Mouse (Mus musculus) MEL (cell line): ENCODE data around the gene Tmem106c. TPM values are rescaled to one million over a fixed set of nuclear protein-coding genes. Genes with fewer than 3 reads are reported as not detected.

ENCODE experiments used
- DNase-seq: peaks from one replicate; pipeline ENCODE4 v3.0.0; 2011; ENCODE audit warnings: low read depth, low spot score
- H3K27ac ChIP-seq: 2 replicates; pipeline ENCODE4 v1.5.1; 2012; ENCODE audit warnings: low read depth, mild to moderate bottlenecking, control low read depth, low read length, moderate library complexity; ENCODE audit not compliant: control insufficient read depth
- H3K27me3 ChIP-seq, 2 experiments: fragments of 150-350 bp in 1 of 2; sonication (generic) in 1 of 2; 2 replicates each; pipeline ENCODE4 v1.6.1; 2012; ENCODE audit warnings: low read length in 2 of 2, mild to moderate bottlenecking in 2 of 2, improper control_type of control experiment in 1 of 2, moderate library complexity in 1 of 2; ENCODE audit not compliant: insufficient read depth in 2 of 2, control insufficient read depth in 1 of 2
- H3K36me3 ChIP-seq, 2 experiments: 2 replicates each; pipeline ENCODE4 v1.6.1; 2012 to 2014; ENCODE audit warnings: low read length in 2 of 2, improper control_type of control experiment in 1 of 2, inconsistent platforms in 1 of 2, mild to moderate bottlenecking in 1 of 2; ENCODE audit not compliant: insufficient read depth in 2 of 2, control insufficient read depth in 1 of 2
- H3K4me1 ChIP-seq, 2 experiments: fragments of 150-350 bp in 1 of 2; sonication (generic) in 1 of 2; 2 replicates each; pipeline ENCODE4 v1.6.1; 2012; ENCODE audit warnings: low read length in 2 of 2, improper control_type of control experiment in 1 of 2, mild to moderate bottlenecking in 1 of 2; ENCODE audit not compliant: insufficient read depth in 2 of 2, control insufficient read depth in 1 of 2
- H3K4me3 ChIP-seq, 2 experiments: fragments of 150-350 bp in 1 of 2; sonication (generic) in 1 of 2; 2 replicates each; pipeline ENCODE4 v1.5.1; 2012; ENCODE audit warnings: low read depth in 2 of 2, low read length in 2 of 2, mild to moderate bottlenecking in 2 of 2, moderate library complexity in 2 of 2, control low read depth in 1 of 2, improper control_type of control experiment in 1 of 2; ENCODE audit not compliant: control insufficient read depth in 1 of 2, insufficient read depth in 1 of 2
- H3K79me2 ChIP-seq: 2 replicates; pipeline ENCODE4 v1.6.1; 2012; ENCODE audit warnings: mild to moderate bottlenecking, low read length, moderate library complexity; ENCODE audit not compliant: control insufficient read depth, poor library complexity, insufficient read depth
- H3K9ac ChIP-seq: 2 replicates; pipeline ENCODE4 v1.6.1; 2012; ENCODE audit warnings: low read depth, mild to moderate bottlenecking, control low read depth, low read length, moderate library complexity; ENCODE audit not compliant: control insufficient read depth, poor library complexity, severe bottlenecking
- H3K9me3 ChIP-seq: fragments of 150-350 bp; sonication (generic); replicated peaks from 2 replicates; pipeline ENCODE4 v1.6.1; 2012; ENCODE audit warnings: mild to moderate bottlenecking, low read length, improper control_type of control experiment, moderate library complexity; ENCODE audit not compliant: insufficient read depth
- CHD1 ChIP-seq: IDR thresholded peaks from 2 replicates; pipeline ENCODE4 v1.6.1; 2012; ENCODE audit warnings: low read depth, mild to moderate bottlenecking, inconsistent platforms, low read length, improper control_type of control experiment
- CHD2 ChIP-seq: IDR thresholded peaks from 2 replicates; pipeline ENCODE4 v1.6.1; 2011; ENCODE audit warnings: low read length, improper control_type of control experiment
- CTCF ChIP-seq, 3 experiments: IDR thresholded peaks in 2 of 3; conservative IDR thresholded peaks in 1 of 3; 2 replicates each; pipeline ENCODE4 v1.5.1; 2011 to 2012; ENCODE audit warnings: low read length in 3 of 3, low read depth in 2 of 3, mild to moderate bottlenecking in 2 of 3, improper control_type of control experiment in 1 of 3, inconsistent platforms in 1 of 3, mixed read lengths in 1 of 3, moderate library complexity in 1 of 3; ENCODE audit not compliant: control insufficient read depth in 1 of 3, insufficient read depth in 1 of 3, poor library complexity in 1 of 3, severe bottlenecking in 1 of 3
- E2F4 ChIP-seq: IDR thresholded peaks from 2 replicates; pipeline ENCODE4 v1.6.1; 2011; ENCODE audit warnings: low read depth, low read length, improper control_type of control experiment, borderline replicate concordance
- EP300 ChIP-seq, 2 experiments: IDR thresholded peaks; 2 replicates each; pipeline ENCODE4 v1.6.1; 2011; ENCODE audit warnings: improper control_type of control experiment in 2 of 2, low read length in 2 of 2, low read depth in 1 of 2, mild to moderate bottlenecking in 1 of 2
- ETS1 ChIP-seq: IDR thresholded peaks from 2 replicates; pipeline ENCODE4 v1.6.1; 2012; ENCODE audit warnings: low read depth, mild to moderate bottlenecking, inconsistent platforms, low read length, improper control_type of control experiment, moderate library complexity
- GABPA ChIP-seq: IDR thresholded peaks from 2 replicates; pipeline ENCODE4 v1.6.1; 2012; ENCODE audit warnings: low read depth, mild to moderate bottlenecking, inconsistent platforms, low read length, improper control_type of control experiment, moderate library complexity
- HCFC1 ChIP-seq: IDR thresholded peaks from 2 replicates; pipeline ENCODE4 v1.6.1; 2012; ENCODE audit warnings: low read depth, mild to moderate bottlenecking, inconsistent platforms, low read length, improper control_type of control experiment, moderate library complexity
- JUND ChIP-seq: IDR thresholded peaks from 2 replicates; pipeline ENCODE4 v1.6.1; 2011; ENCODE audit warnings: low read depth, mild to moderate bottlenecking, improper control_type of control experiment, low read length
- KAT2A ChIP-seq: conservative IDR thresholded peaks from 2 replicates; pipeline ENCODE4 v1.6.1; 2012; ENCODE audit warnings: low read depth, low read length, improper control_type of control experiment, inconsistent platforms
- MAX ChIP-seq: IDR thresholded peaks from 2 replicates; pipeline ENCODE4 v1.6.1; 2011; ENCODE audit warnings: low read length, improper control_type of control experiment
- MAZ ChIP-seq: IDR thresholded peaks from 2 replicates; pipeline ENCODE4 v1.6.1; 2012; ENCODE audit warnings: low read depth, mild to moderate bottlenecking, inconsistent platforms, low read length, improper control_type of control experiment
- MEF2A ChIP-seq: IDR thresholded peaks from 2 replicates; pipeline ENCODE4 v1.6.1; 2014; ENCODE audit warnings: low read depth, mild to moderate bottlenecking, inconsistent platforms, low read length, improper control_type of control experiment; ENCODE audit not compliant: poor library complexity, insufficient replicate concordance, severe bottlenecking; ENCODE audit errors: extremely low read depth
- MXI1 ChIP-seq: IDR thresholded peaks from 2 replicates; pipeline ENCODE4 v1.6.1; 2011; ENCODE audit warnings: mild to moderate bottlenecking, low read depth, low read length, improper control_type of control experiment
- MYC ChIP-seq: IDR thresholded peaks from 2 replicates; pipeline ENCODE4 v1.6.1; 2011; ENCODE audit warnings: low read depth, mild to moderate bottlenecking, low read length, improper control_type of control experiment, moderate library complexity
- NELFE ChIP-seq: IDR thresholded peaks from 2 replicates; pipeline ENCODE4 v1.6.1; 2011; ENCODE audit warnings: low read depth, low read length, improper control_type of control experiment
- NRF1 ChIP-seq: IDR thresholded peaks from 2 replicates; pipeline ENCODE4 v1.6.1; 2014; ENCODE audit warnings: low read depth, mild to moderate bottlenecking, inconsistent platforms, low read length, improper control_type of control experiment, moderate library complexity; ENCODE audit not compliant: poor library complexity, insufficient read depth, severe bottlenecking
- POLR2A ChIP-seq, 2 experiments: IDR thresholded peaks; 2 replicates each; pipeline ENCODE4 v1.6.1; 2011 to 2012; ENCODE audit warnings: low read length in 2 of 2, mild to moderate bottlenecking in 2 of 2, control low read depth in 1 of 2, improper control_type of control experiment in 1 of 2, low read depth in 1 of 2, moderate library complexity in 1 of 2; ENCODE audit not compliant: control insufficient read depth in 1 of 2, insufficient read depth in 1 of 2, poor library complexity in 1 of 2
- POLR2AphosphoS2 ChIP-seq: IDR thresholded peaks from 2 replicates; pipeline ENCODE4 v1.6.1; 2011; ENCODE audit warnings: low read length, improper control_type of control experiment
- RCOR1 ChIP-seq: IDR thresholded peaks from 2 replicates; pipeline ENCODE4 v1.6.1; 2012; ENCODE audit warnings: low read depth, mild to moderate bottlenecking, inconsistent platforms, low read length, improper control_type of control experiment
- SIN3A ChIP-seq: IDR thresholded peaks from 2 replicates; pipeline ENCODE4 v1.6.1; 2012; ENCODE audit warnings: low read length, improper control_type of control experiment, inconsistent platforms
- SMC3 ChIP-seq: IDR thresholded peaks from 2 replicates; pipeline ENCODE4 v1.6.1; 2011; ENCODE audit warnings: low read depth, low read length, improper control_type of control experiment
- TBP ChIP-seq: IDR thresholded peaks from 2 replicates; pipeline ENCODE4 v1.8.0; 2011; ENCODE audit warnings: low read depth, low read length, improper control_type of control experiment
- UBTF ChIP-seq: IDR thresholded peaks from 2 replicates; pipeline ENCODE4 v1.6.1; 2012; ENCODE audit warnings: low read depth, mild to moderate bottlenecking, inconsistent platforms, low read length, improper control_type of control experiment, moderate library complexity, borderline replicate concordance; ENCODE audit not compliant: insufficient read depth
- USF2 ChIP-seq, 2 experiments: IDR thresholded peaks; 2 replicates each; pipeline ENCODE4 v1.6.1; 2011 to 2012; ENCODE audit warnings: improper control_type of control experiment in 2 of 2, low read length in 2 of 2, borderline replicate concordance in 1 of 2, inconsistent platforms in 1 of 2, low read depth in 1 of 2, mild to moderate bottlenecking in 1 of 2; ENCODE audit not compliant: insufficient read depth in 1 of 2
- ZC3H11A ChIP-seq: IDR thresholded peaks from 2 replicates; pipeline ENCODE4 v1.6.1; 2012; ENCODE audit warnings: low read depth, mild to moderate bottlenecking, inconsistent platforms, low read length, improper control_type of control experiment
- polyA plus RNA-seq, 2 experiments: library from polyadenylated mRNA; stranded (reverse) in 1 of 2; unstranded in 1 of 2; fragments of >175 nt in 1 of 2; fragments of >200 nt in 1 of 2; gene quantifications; 2 replicates each; pipeline versions ENCODE4 v1.2.1 to v1.2.4; 2012; ENCODE audit warnings: low replicate concordance in 2 of 2, low read depth in 1 of 2; ENCODE audit not compliant: insufficient read length in 2 of 2, insufficient read depth in 1 of 2, missing spikeins in 1 of 2
- total RNA-seq: library from RNA; depleted of rRNA; stranded (reverse); fragments of 300-350 nt; gene quantifications from 2 replicates; pipeline ENCODE4 v1.2.3, GENCODE M21; 2012

The Tmem106c gene
- total and polyA plus RNA-seq, 3 experiments: 54.3 to 121 TPM; not detected in 1

DNA sequence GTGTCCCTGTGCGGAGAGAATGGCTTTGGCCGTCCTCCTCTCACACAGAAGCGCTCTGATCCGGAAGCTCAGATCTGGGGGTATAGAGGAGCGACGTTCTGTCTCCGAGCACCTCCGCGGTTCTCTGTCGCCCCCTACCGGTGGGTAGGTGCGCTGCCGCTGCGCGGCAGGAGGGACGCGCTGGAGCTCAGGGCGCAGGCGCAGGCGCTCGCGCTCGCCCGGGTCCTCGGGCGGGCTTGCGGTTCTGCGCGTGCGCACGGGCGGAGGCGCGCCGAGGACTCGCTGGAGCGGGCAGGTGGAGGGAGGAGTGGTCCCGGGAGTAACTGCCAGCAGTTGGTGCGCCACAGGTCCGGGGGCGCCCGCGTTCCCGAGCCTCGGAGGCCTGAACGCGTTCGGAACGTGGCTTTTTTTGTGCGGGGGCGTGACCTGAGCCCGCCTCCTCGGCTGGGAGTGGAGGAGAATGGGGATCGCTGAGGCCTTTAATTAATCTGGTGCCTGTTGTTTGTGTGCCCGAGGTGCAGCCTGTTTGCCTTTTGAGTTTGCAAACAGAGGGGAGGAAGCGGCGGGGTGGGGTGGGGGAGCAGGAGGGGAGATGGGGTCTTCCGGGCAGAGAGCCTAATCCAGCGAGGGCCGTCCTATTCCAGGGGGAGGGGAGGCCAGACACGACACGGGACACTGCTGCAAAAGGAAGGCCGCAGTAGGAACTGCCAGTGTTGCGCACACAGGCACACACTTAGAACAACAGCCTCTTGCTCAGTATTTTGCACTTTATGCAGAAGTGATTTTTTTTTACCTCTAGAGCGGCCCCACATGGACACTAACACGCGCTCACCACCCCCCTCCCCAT lies at the start of gene Tmem106c (continued):
- no peak for TF ChIP-seq UBTF
- TF ChIP-seq ETS1: no peak
- peak in 1 of 2 experiments; percentile 37; a peak in 1 of 4 replicates for TF ChIP-seq EP300 (IDR thresholded peaks at IDR 0.05; ENCODE audit: low read depth in 1 of 2, low read length in 2 of 2)
- no peak for TF ChIP-seq USF2 (IDR thresholded peaks at IDR 0.05; ENCODE audit: borderline replicate concordance in 1 of 2, insufficient read depth in 1 of 2, low read depth in 1 of 2, low read length in 2 of 2)

- Histone ChIP-seq H3K9me3 (no peaks in the 10 kb centered on the region), H3K79me2 (no peaks in the 10 kb centered on the region), H3K27me3 (peaks cover 51 to 61% of the 10 kb centered on the region in 2 experiments), H3K4me1 (peaks cover 0 to 6% of the 10 kb centered on the region in 2 experiments; a peak in 1 of 4 replicates), H3K9ac (no peak overlapping the region), H3K36me3 (peaks cover 0 to 5% of the 10 kb centered on the region in 2 experiments; a peak in 2 of 4 replicates), H3K27ac (no peak overlapping the region), H3K4me3 (no peak overlapping the region)
- no peak for DNase-seq
- no peak for TF ChIP-seq MYC
- no peak for TF ChIP-seq CTCF (IDR thresholded peaks at IDR 0.05 in 2 of 3, conservative IDR thresholded peaks at IDR 0.05 in 1 of 3; ENCODE audit: control insufficient read depth in 1 of 3, insufficient read depth in 1 of 3, low read depth in 2 of 3, low read length in 3 of 3, poor library complexity in 1 of 3, severe bottlenecking in 1 of 3)
- TF ChIP-seq MAX: no peak
- no peak for TF ChIP-seq SMC3
- no peak for TF ChIP-seq POLR2A (IDR thresholded peaks at IDR 0.05; ENCODE audit: control insufficient read depth in 1 of 2, insufficient read depth in 1 of 2, low read depth in 1 of 2, low read length in 2 of 2, poor library complexity in 1 of 2)
- no peak for TF ChIP-seq ZC3H11A
- no peak for TF ChIP-seq SIN3A
- TF ChIP-seq, all 39 proteins: peak for 0
These were observed 49.7 kb upstream of the Tmem106c start for GRCm38 (mm10) chr15:97914331-97914747.

- Histone ChIP-seq H3K27ac (no peak overlapping the region), H3K27me3 (peaks cover 34 to 37% of the 10 kb centered on the region in 2 experiments), H3K9ac (no peak overlapping the region), H3K4me3 (peak overlapping the region in 1 of 2 experiments; percentile 16; a peak in 1 of 4 replicates), H3K4me1 (peaks cover 0 to 6% of the 10 kb centered on the region in 2 experiments; a peak in 1 of 4 replicates), H3K79me2 (no peaks in the 10 kb centered on the region), H3K9me3 (no peaks in the 10 kb centered on the region), H3K36me3 (peaks cover 0 to 5% of the 10 kb centered on the region in 2 experiments; a peak in 2 of 4 replicates)
- DNase-seq: peak; percentile 48
- TF ChIP-seq HCFC1 (no peak), TBP (no peak), MEF2A (no peak), USF2 (IDR thresholded peaks at IDR 0.05; ENCODE audit: borderline replicate concordance in 1 of 2, insufficient read depth in 1 of 2, low read depth in 1 of 2, low read length in 2 of 2) (no peak), GABPA (no peak), E2F4 (no peak), KAT2A (no peak), ZC3H11A (no peak), JUND (no peak), CHD2 (no peak), NELFE (no peak), POLR2AphosphoS2 (no peak), MXI1 (no peak), CTCF (IDR thresholded peaks at IDR 0.05 in 2 of 3, conservative IDR thresholded peaks at IDR 0.05 in 1 of 3; ENCODE audit: control insufficient read depth in 1 of 3, insufficient read depth in 1 of 3, low read depth in 2 of 3, low read length in 3 of 3, poor library complexity in 1 of 3, severe bottlenecking in 1 of 3) (no peak), CHD1 (no peak), MYC (no peak), MAZ (no peak), RCOR1 (peak; percentile 42; the same call in 1 of the 2 replicates), SIN3A (no peak), NRF1 (no peak)
These were observed 46.0 kb upstream of the Tmem106c start for GRCm38 (mm10) chr15:97917994-97918393.
